Mouse (Mus musculus): ENCODE measurements around the gene Gm14406.
"Not testable (repeated sequence)": the region's sequence is repeated elsewhere in the genome, so short reads cannot be mapped to it uniquely, and the experiment has no call there.

Gm14406 gene

DNA sequence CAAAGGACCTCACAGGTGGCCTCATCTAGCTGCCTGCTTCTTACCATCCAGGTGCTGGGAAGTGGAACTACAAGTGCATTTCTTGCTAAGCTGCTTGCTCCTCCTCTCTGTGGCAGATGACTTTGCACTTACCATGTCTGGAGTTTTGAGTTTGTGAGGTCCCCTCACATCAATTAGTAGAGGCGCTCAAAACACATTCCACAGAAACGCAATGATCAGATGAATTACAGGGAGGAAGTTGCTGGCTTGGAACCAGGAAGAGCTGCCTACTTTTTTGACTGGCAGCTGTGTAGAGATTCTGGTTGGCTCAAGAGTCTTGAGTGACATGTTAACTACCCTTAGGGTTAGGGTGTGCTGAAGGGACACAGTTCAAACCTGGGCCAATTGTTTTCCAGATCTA lies at the start of gene Gm14406:
Gene Gm14406, minus strand, starts transcription at position 213 of the 400 bp plus-strand sequence.
- not testable (repeated sequence) for DNase-seq (ENCODE audit: low spot score in 2 of 2)

DNA sequence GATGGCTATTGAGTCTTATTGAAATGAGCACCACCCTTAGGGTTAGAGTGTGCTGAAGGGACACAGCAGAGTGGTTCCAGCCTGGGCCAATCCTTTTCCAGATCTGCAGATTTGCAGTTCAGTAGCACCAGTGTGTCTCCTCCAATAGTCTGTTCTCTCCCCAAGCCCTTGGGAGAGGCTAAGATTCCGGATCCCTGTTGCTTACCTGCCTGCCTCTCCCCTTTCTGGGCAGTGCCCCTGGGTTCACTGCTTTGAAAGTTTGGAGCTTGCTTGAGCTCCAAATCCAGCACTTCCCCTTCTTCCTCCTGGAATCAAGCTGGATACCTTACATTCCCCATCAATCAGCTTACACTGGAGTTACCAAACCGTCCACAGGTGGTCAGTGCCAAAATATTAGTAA lies 2.9 kb downstream of the Gm14406 start:
- DNase-seq (ENCODE audit: low spot score in 2 of 2), result peak in 1 of 2 experiments; percentile 55

DNA sequence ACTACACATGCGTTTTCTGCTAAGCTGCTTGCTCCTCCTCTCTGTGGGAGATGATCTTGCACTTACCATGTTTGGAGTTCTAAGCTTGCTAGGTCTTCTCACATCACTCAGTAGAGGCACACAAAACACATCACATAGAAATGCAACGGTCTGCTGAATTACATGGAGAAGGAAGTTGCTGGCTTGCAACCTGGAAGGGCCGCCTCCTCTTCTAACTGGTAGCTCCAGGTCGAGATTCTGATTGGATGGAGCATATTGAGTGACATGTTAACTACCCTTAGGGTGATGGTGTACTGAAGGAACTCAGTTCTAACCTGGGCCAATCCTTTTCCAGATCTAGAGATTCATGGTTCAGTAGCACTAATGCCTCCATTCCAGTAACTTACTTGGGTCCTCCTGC lies 18.6 kb downstream of the Gm14406 start:
- not testable (repeated sequence) for DNase-seq (ENCODE audit: low spot score in 2 of 2)

DNA sequence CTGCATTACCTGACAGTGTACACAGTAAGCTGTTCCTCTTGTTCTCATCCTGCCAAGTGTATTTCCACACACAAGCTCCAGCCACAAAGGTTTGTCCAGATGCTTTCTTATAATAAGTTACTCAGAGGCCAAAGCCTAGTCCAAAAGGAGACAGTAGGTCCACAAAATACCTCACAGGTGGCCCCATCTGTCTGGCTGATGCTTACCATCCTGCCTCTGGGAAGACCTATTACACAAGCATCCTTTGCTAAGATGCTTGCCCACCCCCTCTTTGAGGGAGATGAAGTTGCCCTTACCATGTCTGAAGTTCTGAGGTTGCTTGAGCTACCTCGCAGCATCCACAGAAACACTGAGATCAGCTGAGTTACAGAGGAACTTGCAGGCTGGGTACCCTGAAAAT lies 22.7 kb downstream of the Gm14406 start:
- not testable (repeated sequence) for DNase-seq (ENCODE audit: low spot score in 2 of 2)

DNA sequence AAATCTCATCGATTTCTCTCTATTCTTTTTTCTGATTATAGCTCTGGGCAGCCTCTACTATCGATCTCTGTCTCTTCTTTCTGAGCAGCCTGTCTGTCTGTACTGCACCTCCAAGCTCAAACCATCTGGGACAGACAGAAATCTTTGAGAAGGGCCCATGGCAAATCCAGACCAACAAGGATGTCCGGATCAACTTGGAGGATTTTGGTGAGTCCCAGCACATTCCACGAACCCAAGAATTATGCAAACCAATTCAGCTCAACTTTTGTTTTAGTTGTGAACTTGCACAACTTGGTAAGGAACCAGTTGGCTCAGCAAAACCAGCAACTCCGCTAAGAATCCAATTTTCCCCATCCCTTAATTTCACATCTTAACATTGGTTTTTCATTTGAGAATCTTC lies 40.3 kb downstream of the Gm14406 start:
- DNase-seq (ENCODE audit: low spot score in 2 of 2), result not testable (repeated sequence)

DNA sequence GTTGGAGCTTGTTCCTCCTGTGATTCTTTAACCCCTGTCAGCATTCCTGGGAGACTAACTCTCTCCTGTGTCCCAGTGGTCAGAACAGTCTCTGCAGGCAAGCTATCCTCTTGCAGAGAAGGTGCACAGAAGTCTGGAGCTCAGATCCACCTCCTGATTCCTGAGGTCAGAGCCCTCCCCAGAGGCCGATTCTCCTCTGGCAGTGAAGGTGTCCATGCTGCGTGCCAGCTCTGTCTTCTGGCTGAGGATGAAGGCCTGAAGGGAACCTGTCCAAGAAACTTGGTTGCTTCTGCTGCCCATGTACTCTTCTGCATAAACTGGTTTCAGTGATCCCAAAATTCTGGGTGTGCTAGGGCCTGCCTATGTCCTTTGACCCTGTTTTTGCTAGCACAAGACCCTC lies 40.9 kb downstream of the Gm14406 start:
- peak in 1 of 2 experiments; percentile 63 for DNase-seq (ENCODE audit: low spot score in 2 of 2)

DNA sequence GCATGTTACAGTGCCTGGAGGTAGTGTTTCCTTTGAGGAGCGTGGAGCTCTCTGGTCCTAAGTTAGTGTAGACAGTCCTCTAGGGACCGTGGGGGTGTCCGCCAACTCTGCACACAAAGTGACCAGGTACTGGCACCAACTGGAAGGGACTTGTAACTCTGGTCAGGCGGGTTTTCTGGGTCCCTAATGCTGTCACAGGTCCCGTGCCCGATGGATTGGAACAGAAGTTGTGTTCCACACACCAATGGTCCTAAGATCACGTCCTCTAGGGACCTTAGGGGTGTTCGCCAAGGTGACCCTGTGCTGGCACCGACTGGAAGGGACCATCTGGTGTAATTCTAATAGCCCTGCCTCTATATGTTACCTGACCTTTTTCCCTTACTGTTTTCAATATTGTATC lies 42.1 kb downstream of the Gm14406 start:
- peak in 1 of 2 experiments; percentile 65 for DNase-seq (ENCODE audit: low spot score in 2 of 2)

DNA sequence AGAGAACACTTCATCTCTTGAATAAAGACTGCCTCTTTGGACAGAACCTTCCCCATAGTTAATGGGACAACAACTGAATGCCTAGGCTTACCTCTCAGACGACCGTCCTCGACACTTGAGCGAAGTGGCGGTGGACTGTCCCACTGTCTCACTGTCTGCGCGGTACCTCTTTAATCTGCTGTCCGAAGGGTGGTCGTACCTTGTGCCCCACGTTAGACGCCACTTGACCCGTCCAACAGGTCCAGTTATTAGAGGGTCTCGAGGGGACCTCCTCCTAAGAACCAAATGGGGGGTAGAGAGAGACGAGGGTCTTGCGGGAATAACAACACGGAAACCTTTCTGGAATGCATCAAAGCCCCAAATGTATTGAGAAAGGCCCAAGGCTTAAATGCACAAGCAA lies 53.8 kb downstream of the Gm14406 start:
- not testable (repeated sequence) for DNase-seq (ENCODE audit: low spot score in 2 of 2)

DNA sequence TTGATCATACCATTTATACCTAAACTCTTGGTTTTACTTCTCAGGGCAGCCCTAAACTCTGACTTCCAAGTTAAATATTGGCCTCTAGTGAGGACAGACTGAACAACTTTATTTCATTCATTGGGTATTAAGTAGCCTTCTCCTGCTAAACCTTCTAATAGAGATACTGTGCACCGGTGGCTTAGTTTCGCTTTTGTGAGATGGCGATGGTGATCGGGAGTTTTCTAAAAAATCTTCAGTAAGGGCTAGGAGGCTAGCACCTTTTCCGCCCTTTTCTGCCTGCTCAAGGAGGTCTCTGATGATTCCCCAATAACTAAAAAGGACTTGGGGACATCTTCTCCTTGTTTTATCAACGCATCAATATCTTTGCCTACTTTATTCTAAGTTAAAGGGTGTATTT lies 54.3 kb downstream of the Gm14406 start:
- DNase-seq (ENCODE audit: low spot score in 2 of 2), result not testable (repeated sequence)

DNA sequence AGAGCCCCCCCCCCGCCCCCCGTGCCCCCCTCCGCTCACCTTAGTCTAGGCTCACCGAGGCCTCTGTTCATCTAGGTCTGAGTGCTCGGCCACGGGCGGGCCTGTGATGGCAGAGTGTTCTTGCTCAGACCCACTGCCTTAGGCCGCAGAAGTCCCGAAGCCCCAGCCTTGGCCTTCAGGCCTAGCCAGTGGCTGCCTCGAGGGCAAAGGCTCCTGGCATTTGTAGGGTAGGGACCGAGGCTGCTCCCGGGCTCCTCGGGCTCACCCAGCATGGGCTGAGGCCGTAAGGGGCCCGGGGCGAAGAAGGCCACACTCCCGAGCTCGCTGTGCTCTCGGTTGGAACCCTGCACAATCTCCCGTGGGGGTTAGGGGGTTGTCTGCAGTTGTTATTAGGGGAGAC lies 54.9 kb downstream of the Gm14406 start:
- DNase-seq (ENCODE audit: low spot score in 2 of 2), result no peak

DNA sequence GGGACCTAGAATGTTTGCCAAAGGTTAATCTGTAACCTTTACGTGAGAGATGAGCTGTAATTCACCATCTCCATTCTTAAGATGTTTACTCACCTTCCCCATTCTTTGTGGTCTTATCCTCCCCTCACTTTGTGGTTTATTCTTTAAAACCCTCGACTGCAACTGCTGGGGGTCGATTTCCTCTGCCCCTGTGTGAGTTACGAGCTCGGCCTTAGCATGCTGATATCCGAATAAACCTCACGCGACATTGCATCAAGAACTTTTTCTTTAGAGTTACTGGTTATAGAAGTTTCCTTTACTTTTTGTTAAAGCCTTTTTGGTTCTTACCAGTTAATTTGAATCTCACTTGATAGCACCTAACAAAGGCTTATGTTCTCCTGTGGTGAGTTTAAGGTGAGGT lies 58.0 kb downstream of the Gm14406 start:
- peak in 1 of 2 experiments; percentile 65 for DNase-seq (ENCODE audit: low spot score in 2 of 2)
